Mouse (Mus musculus) gonadal fat pad, adult 2 months (tissue): ENCODE measurements at regions not wholly inside any gene's neighbourhood (a gene's known extent, or its start where the extent isn't known, plus 50 kb on each side); places are given as distances from the start of the nearest gene placed in this dataset.
"Not testable (repeated sequence)": the region's sequence is repeated elsewhere in the genome, so short reads cannot be mapped to it uniquely, and the experiment has no call there.

ENCODE experiments used
- DNase-seq: peaks from one replicate; pipeline ENCODE4 v3.0.0-alpha.2; 2012; ENCODE audit warnings: low read depth

GRCm38 (mm10) chr5:96898120-96898672 is 99.3 kb upstream of the Bmp2k start:
- DNase-seq = peak; percentile 94

GRCm38 (mm10) chr5:96898695-96899094 is 98.8 kb upstream of the Bmp2k start:
- DNase-seq = no peak

GRCm38 (mm10) chr5:96905572-96906271 is 91.8 kb upstream of the Bmp2k start:
- no peak for DNase-seq

- DNase-seq = not testable (repeated sequence)
These were observed 89.1 kb upstream of the Bmp2k start for GRCm38 (mm10) chr5:96908371-96908770.

GRCm38 (mm10) chr5:96909218-96909617 is 88.3 kb upstream of the Bmp2k start:
- DNase-seq = no peak

GRCm38 (mm10) chr5:96911550-96912253 is 85.8 kb upstream of the Bmp2k start:
- DNase-seq = no peak

GRCm38 (mm10) chr5:96912254-96912635 is 85.2 kb upstream of the Bmp2k start:
- DNase-seq = no peak

- no peak for DNase-seq
These were observed 84.7 kb upstream of the Bmp2k start for GRCm38 (mm10) chr5:96912781-96913180.

GRCm38 (mm10) chr5:96913711-96914110 is 83.8 kb upstream of the Bmp2k start:
- DNase-seq = no peak

GRCm38 (mm10) chr5:96914696-96915404 is 82.6 kb upstream of the Bmp2k start:
- DNase-seq = no peak

- DNase-seq = no peak
These were observed 80.6 kb upstream of the Bmp2k start for GRCm38 (mm10) chr5:96916897-96917296.

GRCm38 (mm10) chr5:96917596-96918258 is 79.8 kb upstream of the Bmp2k start:
- DNase-seq = no peak

GRCm38 (mm10) chr5:96919149-96919548 is 78.3 kb upstream of the Bmp2k start:
- no peak for DNase-seq

- DNase-seq = no peak
These were observed 76.5 kb upstream of the Bmp2k start for GRCm38 (mm10) chr5:96921037-96921436.

GRCm38 (mm10) chr5:96921511-96921910 is 76.0 kb upstream of the Bmp2k start:
- no peak for DNase-seq

- no peak for DNase-seq
These were observed 75.3 kb upstream of the Bmp2k start for GRCm38 (mm10) chr5:96921973-96922715.

- DNase-seq = no peak
These were observed 74.8 kb upstream of the Bmp2k start for GRCm38 (mm10) chr5:96922716-96923076.

- DNase-seq = no peak
These were observed 74.0 kb upstream of the Bmp2k start for GRCm38 (mm10) chr5:96923526-96923925.

- no peak for DNase-seq
These were observed 72.6 kb upstream of the Bmp2k start for GRCm38 (mm10) chr5:96924736-96925429.

- no peak for DNase-seq
These were observed 71.5 kb upstream of the Bmp2k start for GRCm38 (mm10) chr5:96925943-96926342.

GRCm38 (mm10) chr5:96931091-96931490 is 66.4 kb upstream of the Bmp2k start:
- no peak for DNase-seq
